Mouse (Mus musculus): ENCODE measurements around the gene 1700042G07Rik. TPM values are rescaled to one million over a fixed set of nuclear protein-coding genes. Genes with fewer than 3 reads are reported as not detected.
"Not testable (repeated sequence)": the region's sequence is repeated elsewhere in the genome, so short reads cannot be mapped to it uniquely, and the experiment has no call there.

1700042G07Rik gene
- polyA plus RNA-seq, 1 experiment from 2014 or later: not detected

DNA sequence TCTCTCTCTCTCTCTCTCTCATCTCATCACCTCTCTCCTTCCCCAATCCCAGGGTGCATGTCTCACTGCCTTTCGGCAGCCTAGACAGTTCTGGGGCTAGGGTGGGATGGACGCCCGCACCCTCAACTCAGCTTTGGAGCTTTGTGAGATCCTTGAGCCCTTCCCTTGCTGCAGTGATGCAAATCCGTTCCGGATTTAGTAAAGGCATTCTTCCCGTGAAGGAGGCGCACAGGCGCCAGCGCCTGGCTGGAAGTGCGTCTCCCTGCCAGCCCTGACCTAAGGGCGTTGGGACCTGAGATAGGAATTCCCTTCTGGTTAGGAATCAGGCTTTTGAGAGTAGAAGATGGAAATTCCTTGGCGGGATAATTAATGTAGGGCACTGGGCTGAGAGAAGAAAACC, 9.6 kb downstream of the 1700042G07Rik start:
- Histone ChIP-seq H3K27ac (replicated peaks) (no peak overlapping the region), H3K4me3 (0 out of 2 replicates have a peak overlapping the region, but pooled peaks have one; percentile 3)
- WGBS: 4% methylated on average over 12 of the region's 12 CpGs

DNA sequence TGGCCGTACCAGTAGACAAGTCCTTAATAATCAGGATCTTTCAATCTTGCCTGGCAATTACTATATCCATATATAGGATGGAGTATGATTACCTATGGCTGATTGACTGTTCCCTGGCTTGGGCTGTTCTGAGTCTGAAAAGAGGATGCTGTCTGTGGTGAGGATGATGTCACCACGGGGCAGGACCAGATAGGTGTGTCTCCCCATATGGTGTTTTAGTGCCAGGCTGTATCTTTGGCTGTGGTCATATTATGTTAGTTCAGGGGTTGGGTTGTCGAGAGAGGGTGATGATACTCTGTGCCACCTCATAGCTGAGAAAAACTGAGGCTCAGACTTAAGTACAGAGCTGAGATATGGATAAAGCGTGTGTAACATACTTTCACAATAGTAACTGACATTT, 11.9 kb downstream of the 1700042G07Rik start:
- no peak overlapping the region for H3K9ac ChIP-seq
- no peak for ATAC-seq (ENCODE audit: low FRiP score, low read depth)
- no peak overlapping the region for H3K4me2 ChIP-seq
- no peaks in the 10 kb centered on the region for H3K27me3 ChIP-seq
- H3K4me3 ChIP-seq: no peak overlapping the region
- H3K27ac ChIP-seq (replicated peaks): no peak overlapping the region
- 95% methylated on average over 4 of the region's 4 CpGs for WGBS
- H3K36me3 ChIP-seq: no peaks in the 10 kb centered on the region
- peaks cover 6% of the 10 kb centered on the region; the same call in 1 of the 2 replicates for H3K4me1 ChIP-seq (replicated peaks)
- no peaks in the 10 kb centered on the region for H3K9me3 ChIP-seq

More for the DNA sequence above, 9.6 kb downstream of the 1700042G07Rik start:
- ATAC-seq (ENCODE audit: low FRiP score, low read depth): no peak
- Histone ChIP-seq H3K4me1 (replicated peaks) (peaks cover 6% of the 10 kb centered on the region; the same call in 1 of the 2 replicates), H3K4me2 (peak overlapping the region; percentile 47), H3K27me3 (no peaks in the 10 kb centered on the region), H3K36me3 (no peaks in the 10 kb centered on the region), H3K9me3 (no peaks in the 10 kb centered on the region), H3K9ac (peak overlapping the region; percentile 20; the same call in 1 of the 2 replicates)

GRCm38 (mm10) chr4:116192286-116192835, 19.2 kb downstream of the 1700042G07Rik start:
- 67% methylated on average over 4 of the region's 4 CpGs for WGBS
- Histone ChIP-seq H3K9ac (no peak overlapping the region), H3K4me3 (no peak overlapping the region), H3K27ac (replicated peaks) (no peak overlapping the region), H3K4me2 (no peak overlapping the region), H3K9me3 (no peaks in the 10 kb centered on the region), H3K4me1 (replicated peaks) (no peaks in the 10 kb centered on the region), H3K36me3 (no peaks in the 10 kb centered on the region), H3K27me3 (no peaks in the 10 kb centered on the region)
- ATAC-seq (ENCODE audit: low FRiP score, low read depth): no peak

GRCm38 (mm10) chr4:116193583-116194383, 20.6 kb downstream of the 1700042G07Rik start:
- no peak overlapping the region for H3K9ac ChIP-seq
- H3K36me3 ChIP-seq: no peaks in the 10 kb centered on the region
- no peaks in the 10 kb centered on the region for H3K27me3 ChIP-seq
- no peak overlapping the region for H3K4me3 ChIP-seq
- 77% methylated on average over 9 of the region's 9 CpGs for whole genome bisulfite sequencing
- ATAC-seq (ENCODE audit: low FRiP score, low read depth): no peak
- no peaks in the 10 kb centered on the region for H3K4me1 ChIP-seq (replicated peaks)
- no peak overlapping the region for H3K4me2 ChIP-seq
- no peak overlapping the region for H3K27ac ChIP-seq (replicated peaks)
- no peaks in the 10 kb centered on the region for H3K9me3 ChIP-seq

DNA sequence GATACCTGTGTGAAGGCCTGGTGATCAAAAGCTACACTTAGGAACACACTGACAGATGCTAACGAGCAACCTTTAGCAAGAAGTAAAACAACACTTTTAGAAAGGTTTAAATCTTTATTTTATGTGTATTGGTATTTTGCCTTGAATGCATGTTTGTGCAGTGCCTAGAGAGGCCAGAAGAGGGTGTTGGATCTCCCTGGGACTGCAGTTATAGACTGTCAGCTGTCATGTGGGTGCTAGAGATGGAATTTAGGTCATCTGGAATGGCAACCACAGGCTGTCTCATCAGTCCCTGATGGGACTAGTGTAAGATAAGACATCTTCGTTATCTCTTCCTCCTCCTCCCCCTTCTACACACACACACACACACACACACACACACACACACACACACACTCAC, 25.2 kb downstream of the 1700042G07Rik start:
- no peaks in the 10 kb centered on the region for H3K4me1 ChIP-seq (replicated peaks)
- no peak overlapping the region for H3K27ac ChIP-seq (replicated peaks)
- no peak overlapping the region for H3K4me2 ChIP-seq
- no peak overlapping the region for H3K9ac ChIP-seq
- H3K36me3 ChIP-seq: no peaks in the 10 kb centered on the region
- H3K9me3 ChIP-seq: no peaks in the 10 kb centered on the region
- H3K4me3 ChIP-seq: no peak overlapping the region
- WGBS: 78% methylated on average over 2 of the region's 2 CpGs
- no peaks in the 10 kb centered on the region for H3K27me3 ChIP-seq
- ATAC-seq (ENCODE audit: low FRiP score, low read depth): no peak

GRCm38 (mm10) chr4:116204422-116204821, 31.2 kb downstream of the 1700042G07Rik start:
- Histone ChIP-seq H3K4me2 (no peak overlapping the region), H3K36me3 (no peaks in the 10 kb centered on the region), H3K4me3 (no peak overlapping the region), H3K27me3 (no peaks in the 10 kb centered on the region), H3K4me1 (replicated peaks) (no peaks in the 10 kb centered on the region), H3K9me3 (no peaks in the 10 kb centered on the region), H3K27ac (replicated peaks) (no peak overlapping the region), H3K9ac (no peak overlapping the region)
- 68% methylated on average over 3 of the region's 3 CpGs for WGBS
- ATAC-seq (ENCODE audit: low FRiP score, low read depth): no peak

DNA sequence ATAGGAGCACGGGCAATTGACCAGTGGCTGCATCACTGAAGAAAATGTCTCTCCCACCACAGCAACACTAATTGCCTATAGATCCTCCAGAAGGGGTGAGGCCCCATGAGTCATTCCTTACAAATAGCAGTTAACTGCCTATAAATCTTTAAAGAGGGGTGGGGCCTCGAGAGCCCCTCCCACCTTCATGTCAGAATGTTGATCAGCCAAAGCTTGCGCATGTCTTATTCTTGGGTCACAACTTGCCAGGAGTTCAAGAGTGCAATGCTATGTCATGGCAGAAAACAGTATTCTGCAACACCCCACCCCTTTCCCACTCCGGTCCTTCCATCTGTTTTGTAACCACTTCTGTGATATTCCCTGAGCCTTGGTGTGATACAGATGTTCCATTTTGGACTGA, 33.4 kb downstream of the 1700042G07Rik start:
- no peaks in the 10 kb centered on the region for H3K4me1 ChIP-seq (replicated peaks)
- no peak overlapping the region for H3K4me2 ChIP-seq
- no peak overlapping the region for H3K9ac ChIP-seq
- no peak for ATAC-seq (ENCODE audit: low FRiP score, low read depth)
- no peaks in the 10 kb centered on the region for H3K36me3 ChIP-seq
- H3K4me3 ChIP-seq: no peak overlapping the region
- no peaks in the 10 kb centered on the region for H3K27me3 ChIP-seq
- no peak overlapping the region for H3K27ac ChIP-seq (replicated peaks)
- H3K9me3 ChIP-seq: no peaks in the 10 kb centered on the region
- WGBS: 83% methylated on average over 4 of the region's 4 CpGs

DNA sequence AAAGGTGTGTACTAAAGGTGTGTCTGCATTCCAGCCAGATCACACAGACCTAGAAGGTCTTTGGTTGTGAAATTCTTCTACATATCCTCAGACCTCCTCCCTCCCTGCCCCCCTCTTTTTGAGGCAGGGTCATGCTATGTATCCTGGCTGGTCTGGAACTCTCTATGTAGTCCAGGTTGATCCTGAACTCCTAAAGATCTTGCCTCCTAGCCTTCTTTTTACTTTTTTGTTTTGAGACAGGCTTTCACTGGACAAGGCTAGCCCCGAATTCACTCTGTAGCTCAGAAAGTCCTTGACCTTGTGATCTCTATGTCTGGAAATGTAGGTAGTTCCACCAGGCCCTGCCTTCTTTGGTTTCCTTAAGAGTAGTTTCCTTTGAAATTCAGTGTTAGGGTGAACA, 35.7 kb downstream of the 1700042G07Rik start:
- Histone ChIP-seq H3K36me3 (no peaks in the 10 kb centered on the region), H3K9me3 (no peaks in the 10 kb centered on the region), H3K9ac (no peak overlapping the region), H3K4me3 (no peak overlapping the region), H3K4me1 (replicated peaks) (no peaks in the 10 kb centered on the region), H3K4me2 (no peak overlapping the region), H3K27me3 (no peaks in the 10 kb centered on the region), H3K27ac (replicated peaks) (no peak overlapping the region)
- no peak for ATAC-seq (ENCODE audit: low FRiP score, low read depth)
- 84% methylated on average over 1 of the region's 1 CpGs for WGBS

GRCm38 (mm10) chr4:116215895-116216605, 42.9 kb downstream of the 1700042G07Rik start:
- ATAC-seq (ENCODE audit: low FRiP score, low read depth): no peak
- Histone ChIP-seq H3K4me2 (no peak overlapping the region), H3K9me3 (no peaks in the 10 kb centered on the region), H3K27ac (replicated peaks) (no peak overlapping the region), H3K4me3 (no peak overlapping the region), H3K36me3 (no peaks in the 10 kb centered on the region), H3K4me1 (replicated peaks) (peaks cover 5% of the 10 kb centered on the region), H3K9ac (no peak overlapping the region), H3K27me3 (no peaks in the 10 kb centered on the region)
- 90% methylated on average over 2 of the region's 2 CpGs for WGBS

GRCm38 (mm10) chr4:116217046-116217445, 43.9 kb downstream of the 1700042G07Rik start:
- Histone ChIP-seq H3K27me3 (no peaks in the 10 kb centered on the region), H3K9me3 (no peaks in the 10 kb centered on the region), H3K9ac (no peak overlapping the region), H3K4me3 (no peak overlapping the region), H3K4me1 (replicated peaks) (peaks cover 5% of the 10 kb centered on the region), H3K36me3 (no peaks in the 10 kb centered on the region), H3K27ac (replicated peaks) (no peak overlapping the region), H3K4me2 (no peak overlapping the region)
- 65% methylated on average over 2 of the region's 2 CpGs for WGBS
- no peak for ATAC-seq (ENCODE audit: low FRiP score, low read depth)

DNA sequence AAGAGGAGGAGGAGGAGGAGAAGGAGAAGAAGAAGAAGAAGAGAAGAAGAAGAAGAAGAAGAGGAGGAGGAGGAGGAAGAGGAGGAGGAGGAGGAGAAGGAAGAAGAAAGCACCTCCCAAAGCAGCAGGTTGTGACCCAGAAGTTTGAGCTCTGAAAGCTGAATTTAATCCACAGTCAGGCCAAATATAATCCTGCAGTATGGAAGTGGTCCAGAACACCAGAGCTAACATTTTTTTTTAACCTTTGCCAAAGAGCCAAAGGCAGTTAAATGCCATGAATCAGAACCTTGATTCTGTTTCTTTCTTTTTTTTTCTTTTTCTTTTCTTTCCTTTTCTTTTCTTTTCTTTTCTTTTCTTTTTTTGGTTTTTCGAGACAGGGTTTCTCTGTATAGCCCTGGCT, 44.5 kb downstream of the 1700042G07Rik start:
- 85% methylated on average over 1 of the region's 1 CpGs for WGBS
- H3K27me3 ChIP-seq; H3K27ac ChIP-seq (replicated peaks); H3K9ac ChIP-seq; H3K4me1 ChIP-seq (replicated peaks); H3K4me3 ChIP-seq; H3K9me3 ChIP-seq; ATAC-seq (ENCODE audit: low FRiP score, low read depth); H3K4me2 ChIP-seq; H3K36me3 ChIP-seq: not testable (repeated sequence)

DNA sequence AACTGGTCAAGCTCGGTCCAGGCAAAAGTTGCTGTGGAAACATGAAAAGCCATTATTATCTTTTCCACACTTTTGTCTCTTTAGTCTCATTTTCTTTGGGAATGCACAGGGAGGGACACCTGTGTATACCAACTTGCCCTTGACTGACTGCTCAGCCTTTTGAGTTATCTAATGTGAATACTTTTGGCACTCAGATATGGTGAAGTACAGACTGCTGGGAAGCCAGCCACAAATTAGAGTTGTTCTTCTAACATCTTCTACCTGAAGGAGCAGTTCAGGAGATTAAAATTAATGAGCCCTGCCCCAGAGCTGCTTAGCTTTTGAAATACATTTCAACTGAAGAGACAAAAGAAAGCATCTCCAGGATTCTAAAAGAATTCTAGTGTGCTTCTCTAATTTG, 45.9 kb downstream of the 1700042G07Rik start:
- Histone ChIP-seq H3K27ac (replicated peaks) (no peak overlapping the region), H3K4me1 (replicated peaks) (peaks cover 9% of the 10 kb centered on the region), H3K9me3 (no peaks in the 10 kb centered on the region), H3K9ac (no peak overlapping the region), H3K27me3 (no peaks in the 10 kb centered on the region), H3K36me3 (no peaks in the 10 kb centered on the region), H3K4me2 (no peak overlapping the region), H3K4me3 (no peak overlapping the region)
- no peak for ATAC-seq (ENCODE audit: low FRiP score, low read depth)
- 91% methylated on average over 1 of the region's 1 CpGs for WGBS
